Mouse (Mus musculus) cerebellum, adult 11-12 months (tissue): ENCODE results near the gene Cdc42ep2.

Experiments used
- DNase-seq: peaks from one replicate; pipeline ENCODE4 v3.0.0; 2022

The Cdc42ep2 gene

DNA sequence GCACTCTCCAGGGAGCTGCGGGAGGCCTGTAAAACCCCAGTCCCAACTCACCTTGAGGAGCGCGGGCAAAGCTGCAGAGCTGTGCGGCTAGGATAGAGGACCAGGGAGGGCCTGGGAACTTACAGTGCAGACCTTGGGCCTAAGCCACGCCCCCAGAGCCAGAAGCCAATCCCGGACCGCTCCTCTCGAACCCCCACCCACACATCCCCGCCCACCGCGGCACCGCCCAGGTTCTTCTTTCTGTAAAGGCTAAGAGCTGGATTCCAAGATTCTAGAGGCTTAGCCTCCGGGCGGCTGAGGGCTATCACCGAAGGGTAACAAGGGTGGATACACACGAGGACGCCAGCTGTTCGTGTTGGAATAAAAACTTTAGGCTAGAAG is at the start of gene Cdc42ep2:
TSS of gene Cdc42ep2 (minus strand) at position 104 of the 381 bp plus-strand sequence.
- peak; percentile 95 for DNase-seq

DNA sequence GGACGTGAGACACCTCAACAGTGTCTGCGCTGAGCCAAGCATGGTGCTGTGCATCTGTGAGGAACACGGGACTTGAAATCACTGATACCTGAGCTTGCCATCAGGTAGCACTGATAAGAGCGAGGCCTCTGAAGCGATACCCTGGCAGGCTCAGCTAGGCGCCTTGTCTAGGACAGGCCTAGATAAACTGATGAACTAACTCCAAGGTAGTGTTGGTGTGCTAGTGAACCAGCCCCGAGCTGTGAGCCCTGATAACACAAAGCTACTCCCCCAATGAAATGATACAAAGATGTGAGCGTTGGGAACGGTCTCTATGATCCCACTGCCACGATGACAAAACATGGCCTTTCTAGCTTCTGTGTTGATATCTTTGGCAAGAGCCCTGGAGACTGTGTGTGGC is 43.0 kb upstream of the Cdc42ep2 start:
- no peak for DNase-seq

DNA sequence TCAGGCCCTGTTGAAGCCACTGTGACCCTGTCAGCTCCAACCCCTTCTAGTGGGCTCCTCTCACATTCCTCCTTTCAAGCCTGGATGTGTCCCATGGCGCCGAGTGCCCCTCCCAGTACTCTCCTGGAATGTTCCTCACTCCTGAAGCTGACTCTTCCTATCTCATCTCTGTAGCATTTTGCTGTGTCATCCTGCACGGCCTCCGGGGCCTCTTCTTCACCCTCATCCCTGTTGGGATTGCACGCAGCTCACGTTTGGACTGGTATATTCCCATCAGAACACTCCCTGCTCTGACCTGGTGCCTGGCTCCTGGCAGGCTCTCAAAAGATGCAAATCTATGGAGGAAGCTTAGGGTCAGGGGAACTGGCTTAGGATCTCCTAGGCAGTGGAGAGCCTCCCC is 42.2 kb upstream of the Cdc42ep2 start:
- DNase-seq, result no peak

DNA sequence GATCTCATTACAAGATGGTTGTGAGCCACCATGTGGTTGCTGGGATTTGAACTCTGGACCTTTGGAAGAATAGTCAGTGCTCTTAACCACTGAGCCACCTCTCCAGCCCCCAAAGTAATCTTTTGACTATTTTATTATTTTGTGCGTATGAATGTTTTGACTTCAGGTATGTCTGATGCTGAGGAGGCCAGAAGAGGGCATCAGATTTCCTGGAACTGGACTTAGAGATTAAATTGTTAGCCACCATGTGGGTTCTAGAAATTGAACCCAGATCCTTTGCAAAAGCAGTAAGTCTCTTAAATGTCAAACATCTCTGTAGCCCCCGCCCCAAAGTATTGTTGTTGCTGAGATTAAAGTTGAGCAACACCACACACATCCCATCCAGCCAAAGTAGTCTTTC is 41.3 kb upstream of the Cdc42ep2 start:
- DNase-seq, result no peak

DNA sequence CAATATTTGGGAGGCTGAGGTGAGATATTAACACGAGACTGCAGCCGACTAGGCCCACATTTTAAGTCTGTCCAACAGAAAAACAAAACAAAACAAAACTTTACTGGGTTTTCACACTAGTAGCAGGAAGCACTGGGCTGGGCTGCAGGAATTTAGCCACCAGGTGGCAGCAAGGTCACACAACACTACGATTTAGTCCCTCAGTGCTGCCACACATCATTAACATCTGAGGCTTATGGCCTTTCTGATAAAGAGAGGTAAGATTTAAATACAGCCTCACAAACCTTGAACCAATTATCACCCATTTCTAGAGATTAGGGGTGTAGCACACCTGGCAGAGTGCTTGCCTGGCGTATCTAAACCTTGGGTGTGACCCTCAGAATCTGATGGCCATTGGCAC is 40.7 kb upstream of the Cdc42ep2 start:
- DNase-seq, result peak; percentile 55

DNA sequence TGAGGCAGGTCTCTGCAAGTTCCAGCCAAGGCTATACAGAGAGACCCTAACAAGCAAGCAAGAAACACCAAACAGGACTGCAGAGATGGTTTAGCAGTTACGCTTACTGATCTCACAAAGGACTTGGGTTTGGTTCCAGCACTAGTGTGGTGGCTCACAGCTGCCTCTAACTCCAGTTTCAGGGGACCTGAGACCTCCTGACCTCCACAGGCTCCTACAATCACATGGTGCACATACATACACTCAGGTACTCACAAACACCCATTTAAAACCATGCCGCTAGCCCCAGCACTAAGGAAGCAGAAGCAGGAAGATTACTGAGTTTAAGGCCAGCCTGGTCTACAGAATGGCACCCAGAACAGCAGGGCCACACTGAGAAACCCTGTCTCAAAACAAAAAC is 40.2 kb upstream of the Cdc42ep2 start:
- DNase-seq, result no peak

DNA sequence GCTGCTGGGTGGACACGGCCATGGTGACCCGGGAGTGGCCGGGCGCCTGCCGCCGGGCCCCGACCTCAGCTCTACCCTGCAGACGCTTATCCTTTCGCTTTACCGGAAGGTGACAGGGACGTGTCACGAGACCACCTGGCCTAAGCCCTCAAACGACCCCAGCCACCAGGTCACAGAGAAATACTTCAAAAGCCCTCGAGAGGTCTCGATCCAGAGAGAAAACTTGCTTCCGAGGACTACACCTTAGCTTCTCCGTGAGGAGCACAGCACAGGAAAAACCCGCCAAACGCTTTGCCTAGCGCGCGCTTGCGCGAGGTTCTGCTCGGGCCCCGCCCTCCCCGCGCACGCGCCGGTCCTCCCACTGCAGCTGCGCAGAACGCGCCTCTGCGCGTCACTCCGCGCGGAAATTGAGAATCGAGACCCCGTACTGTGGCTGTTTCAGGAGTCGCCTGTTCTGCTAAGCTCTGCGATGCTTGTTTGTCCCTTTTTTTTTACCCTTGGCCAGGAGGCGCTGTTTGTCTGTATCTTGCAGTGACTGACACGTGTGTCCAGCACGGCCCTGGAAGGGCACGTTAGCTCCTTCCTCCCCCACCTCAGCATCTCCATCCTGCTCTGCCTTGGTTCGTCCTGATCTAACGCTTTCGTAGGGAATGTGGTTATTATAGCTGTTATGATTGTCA is 39.4 kb upstream of the Cdc42ep2 start, which contains the start of gene Pola2:
TSS of gene Pola2 (minus strand) at position 320 of the 680 bp plus-strand sequence.
- peak; percentile 85 for DNase-seq

DNA sequence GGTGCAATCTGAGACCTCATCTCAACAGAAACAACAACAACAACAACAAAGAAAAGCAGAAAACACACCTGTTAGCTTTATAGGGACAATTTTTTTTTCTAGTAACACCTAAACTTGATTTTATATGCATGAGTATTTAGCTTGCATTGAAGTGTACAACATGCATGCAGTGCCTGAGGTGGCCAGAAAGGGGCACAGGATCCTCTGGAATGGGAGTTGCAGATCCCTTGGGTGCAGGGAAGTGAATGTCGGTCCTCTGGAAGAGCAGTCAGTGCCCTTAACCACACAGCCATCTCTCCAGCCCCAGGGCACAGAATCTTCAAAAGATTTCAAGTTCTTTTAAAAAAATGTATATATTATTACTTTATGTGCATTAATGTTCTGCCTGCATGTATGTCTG is 38.0 kb upstream of the Cdc42ep2 start:
- DNase-seq, result no peak

DNA sequence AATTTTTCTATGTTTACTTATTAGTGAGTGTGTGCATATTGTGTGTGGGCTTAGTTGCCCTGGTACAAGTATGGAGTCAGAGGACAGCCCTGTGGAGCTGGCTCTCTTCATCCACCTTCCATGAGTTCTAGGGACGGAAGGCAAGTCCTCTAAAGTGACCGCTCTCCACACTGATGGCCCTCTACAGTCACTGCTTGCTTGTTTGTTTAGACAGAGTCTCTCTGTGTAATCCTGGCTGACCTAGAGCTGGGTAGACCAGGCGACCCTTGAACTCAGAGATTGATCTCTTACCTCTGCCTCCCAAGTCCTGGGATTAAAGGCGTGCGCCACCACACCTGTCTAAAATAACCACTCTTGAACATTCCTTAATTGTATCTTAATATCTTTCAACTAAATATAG is 32.8 kb upstream of the Cdc42ep2 start:
- DNase-seq, result no peak

DNA sequence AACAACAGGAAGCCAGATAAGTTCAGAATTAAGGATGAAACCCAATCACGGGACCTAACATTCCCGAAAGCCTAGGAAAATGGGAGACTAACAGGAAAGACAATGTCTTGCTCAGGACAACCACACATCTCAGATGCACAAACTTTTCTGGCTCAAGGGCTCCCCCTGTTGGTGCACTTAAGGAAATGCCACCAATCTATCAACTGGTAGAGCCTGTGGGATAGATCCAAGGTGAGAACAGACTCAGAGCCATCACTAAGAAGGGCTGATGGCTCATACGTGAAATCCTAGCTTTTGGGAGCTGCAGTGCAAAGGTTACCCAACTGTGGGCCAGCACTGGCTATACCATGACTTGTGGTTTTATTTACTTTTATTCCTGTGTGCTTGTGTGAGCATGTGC is 32.1 kb upstream of the Cdc42ep2 start:
- DNase-seq, result peak; percentile 76

DNA sequence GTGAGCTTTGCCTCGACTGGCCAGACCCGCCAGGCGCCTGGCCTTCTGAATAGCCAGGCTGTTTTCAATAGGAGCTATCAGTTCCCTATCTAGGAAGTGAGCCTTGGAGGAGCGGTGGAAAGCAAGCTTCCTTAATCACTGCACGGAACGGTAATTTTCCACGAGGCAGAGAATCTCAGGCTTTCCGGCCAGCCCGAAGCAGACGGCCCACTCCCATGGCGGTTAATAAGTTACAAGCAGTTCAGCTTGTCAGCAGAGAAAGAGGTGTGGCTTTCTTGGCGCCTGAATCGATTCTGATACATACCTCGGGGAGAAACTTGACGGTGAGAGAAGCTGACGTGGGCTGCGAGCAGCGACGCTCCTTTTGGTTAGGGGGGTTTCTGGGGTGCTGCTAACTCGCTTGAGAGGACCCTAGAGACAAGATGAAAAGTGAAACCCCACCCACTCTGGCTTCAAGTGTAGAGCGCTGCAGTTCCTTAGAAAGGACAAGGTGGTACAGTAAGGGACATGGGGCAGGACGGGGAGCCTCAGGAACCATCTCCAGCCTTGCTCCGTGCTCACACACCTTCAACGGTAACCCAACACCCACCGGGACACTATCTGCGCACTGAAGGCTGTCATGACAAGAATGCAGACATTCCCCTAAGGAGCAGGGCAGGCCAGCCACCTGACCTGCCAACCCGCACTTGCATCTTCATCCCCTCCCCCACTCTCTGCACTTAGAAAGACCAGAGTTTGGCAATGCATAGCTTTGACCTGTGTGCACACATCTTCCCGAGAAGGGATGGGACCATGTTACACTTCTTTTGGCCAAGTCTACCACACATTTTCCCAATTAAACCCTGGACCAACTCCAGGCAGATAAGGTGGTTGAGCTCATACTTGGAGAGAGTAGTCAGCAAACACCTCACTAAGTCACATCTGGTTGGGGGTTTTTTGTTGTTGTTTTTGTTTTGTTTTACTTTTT is 31.4 kb upstream of the Cdc42ep2 start:
- no peak for DNase-seq

DNA sequence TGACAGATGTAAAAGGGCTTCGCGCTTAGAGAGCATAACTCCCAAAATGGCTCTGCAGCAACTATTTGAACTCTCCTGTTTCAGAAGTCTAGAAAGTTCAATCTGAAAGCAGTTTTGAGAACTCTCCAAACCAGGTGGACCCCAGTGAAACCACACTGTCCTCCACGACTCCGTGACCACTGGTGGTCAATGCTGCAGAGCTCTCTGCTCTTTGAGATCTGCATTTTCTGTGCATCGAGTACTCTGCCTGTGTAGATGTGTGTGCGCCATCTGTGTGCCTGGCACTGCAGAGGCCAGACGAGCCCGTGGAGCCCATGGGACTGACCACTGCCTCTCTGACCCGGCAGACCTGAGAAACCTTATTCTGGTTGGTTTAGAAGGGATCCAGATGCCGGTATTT is 30.3 kb upstream of the Cdc42ep2 start:
- DNase-seq, result no peak

DNA sequence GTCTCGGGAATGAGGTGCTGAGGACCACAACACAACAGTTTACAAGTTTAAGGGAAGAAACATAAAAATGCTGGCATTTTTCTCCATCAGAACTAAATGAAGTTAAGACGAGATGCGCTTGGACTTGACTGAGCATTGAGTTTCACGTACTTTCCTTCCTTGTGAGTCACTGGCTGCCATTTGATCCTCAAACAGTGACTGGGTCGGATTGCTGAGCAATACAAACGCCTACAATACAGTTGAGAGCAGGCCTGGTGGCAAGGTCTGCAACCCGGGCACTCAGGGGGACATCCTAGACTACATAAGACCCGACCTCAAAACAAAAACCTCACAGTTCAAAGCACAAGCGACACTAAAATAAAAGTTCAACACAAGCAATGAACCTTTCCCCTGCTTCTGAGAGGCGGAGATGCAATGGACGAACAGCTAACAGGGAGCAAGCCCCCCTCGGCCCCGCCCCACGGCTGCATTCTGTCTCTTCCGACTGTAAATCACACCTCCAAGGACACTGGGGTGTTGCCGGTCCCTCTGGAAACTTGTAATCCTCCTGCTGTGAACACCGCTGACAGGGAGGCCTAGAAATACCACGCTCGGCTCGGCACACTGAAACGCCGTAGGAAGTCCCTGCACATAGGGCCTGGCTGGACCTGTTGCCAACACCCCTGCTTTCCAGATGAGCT is 29.6 kb upstream of the Cdc42ep2 start:
- DNase-seq, result no peak

DNA sequence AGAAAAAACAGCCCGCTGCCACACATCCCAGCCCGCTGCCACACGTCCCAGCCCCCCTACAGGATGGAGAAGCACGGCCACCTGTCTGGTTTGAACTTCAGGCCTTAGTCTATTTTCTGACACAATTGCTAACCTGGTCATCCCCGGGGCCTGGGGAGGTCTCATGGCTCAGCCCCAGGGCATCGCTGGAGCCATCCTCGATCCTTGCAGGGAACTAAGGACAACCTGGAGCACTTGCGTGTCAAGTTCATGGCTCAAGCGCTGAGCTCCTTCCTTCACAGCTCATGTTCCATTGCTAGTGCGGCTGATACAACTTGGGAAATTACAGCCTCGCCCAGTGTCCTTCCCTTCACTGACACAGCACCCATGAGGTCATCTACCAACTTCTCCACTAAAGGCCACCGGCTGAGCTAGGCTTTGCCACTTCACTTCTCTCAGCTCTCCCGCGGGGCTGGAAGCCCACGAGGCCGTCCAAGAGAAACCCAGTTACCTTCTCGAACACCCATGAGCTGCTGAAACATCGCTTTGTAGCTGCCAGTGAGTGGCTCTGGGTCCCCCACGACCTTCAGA is 28.7 kb upstream of the Cdc42ep2 start:
- no peak for DNase-seq

DNA sequence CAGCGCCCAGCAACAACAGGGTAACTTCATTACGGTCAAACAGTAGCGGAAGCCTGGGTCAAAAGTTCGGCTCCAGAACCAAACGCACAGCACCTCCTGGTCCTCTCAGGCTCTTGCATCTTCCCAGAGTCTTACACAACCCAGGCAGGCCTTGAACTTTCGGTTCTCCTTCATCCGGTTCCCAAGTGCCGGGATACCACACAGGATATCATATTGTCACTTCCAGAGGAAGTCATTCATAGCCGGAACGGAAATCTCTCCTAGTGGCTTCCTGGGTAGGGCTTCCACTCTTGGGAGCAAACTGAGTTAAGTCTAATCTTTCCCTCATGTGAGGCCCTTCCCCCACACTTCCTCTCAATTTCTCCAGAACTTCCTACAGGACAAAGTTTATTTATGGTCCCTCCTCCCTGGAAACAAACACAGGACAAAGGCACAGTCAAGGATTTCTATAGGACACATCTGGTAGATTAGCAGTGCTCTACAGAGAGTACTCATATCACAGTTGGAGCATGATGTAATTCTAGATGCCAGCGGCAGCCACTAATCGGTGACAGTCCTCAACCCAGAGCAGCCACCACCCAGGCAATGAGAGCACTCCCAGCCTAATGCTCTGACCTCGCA is 27.6 kb upstream of the Cdc42ep2 start:
- DNase-seq, result no peak

DNA sequence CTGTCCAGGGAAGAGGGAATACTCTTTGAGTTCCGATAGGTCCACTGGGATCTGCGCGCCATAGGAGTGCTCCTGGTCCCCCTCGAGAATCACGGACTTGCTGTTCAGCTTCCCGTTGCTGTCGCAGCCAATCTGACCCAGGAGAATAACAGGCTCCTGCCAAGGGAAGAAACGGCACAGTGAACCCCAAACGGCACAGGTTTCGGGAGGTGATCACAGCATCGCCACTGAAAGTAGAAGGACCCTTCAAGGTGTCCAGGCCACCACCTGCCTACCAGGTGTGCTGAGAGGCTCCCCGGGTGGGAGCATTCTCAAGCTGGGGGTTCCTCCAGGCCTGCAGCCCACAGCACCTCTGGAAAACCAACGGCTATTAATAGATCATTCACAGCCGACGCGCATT is 27.0 kb upstream of the Cdc42ep2 start:
- no peak for DNase-seq

DNA sequence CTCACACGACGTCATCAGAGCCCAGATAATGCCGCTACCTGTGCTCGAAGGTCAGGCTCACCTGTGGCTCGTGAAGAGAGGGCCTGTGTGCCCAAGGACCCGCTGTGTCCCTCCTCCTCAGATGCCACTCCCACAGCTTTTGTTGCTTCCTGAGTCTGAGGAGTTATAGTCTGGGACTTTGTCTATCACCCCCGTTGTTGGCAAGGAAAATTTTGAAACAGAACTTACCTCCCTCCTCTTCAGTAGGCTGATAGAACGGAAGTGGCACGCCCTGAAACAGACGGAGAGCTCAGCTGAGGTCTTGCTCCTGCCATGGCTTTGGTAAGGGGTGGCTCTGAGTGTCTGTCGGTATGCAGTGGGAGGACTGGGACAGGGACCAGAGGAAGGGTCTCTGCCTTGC is 25.6 kb upstream of the Cdc42ep2 start:
- no peak for DNase-seq

DNA sequence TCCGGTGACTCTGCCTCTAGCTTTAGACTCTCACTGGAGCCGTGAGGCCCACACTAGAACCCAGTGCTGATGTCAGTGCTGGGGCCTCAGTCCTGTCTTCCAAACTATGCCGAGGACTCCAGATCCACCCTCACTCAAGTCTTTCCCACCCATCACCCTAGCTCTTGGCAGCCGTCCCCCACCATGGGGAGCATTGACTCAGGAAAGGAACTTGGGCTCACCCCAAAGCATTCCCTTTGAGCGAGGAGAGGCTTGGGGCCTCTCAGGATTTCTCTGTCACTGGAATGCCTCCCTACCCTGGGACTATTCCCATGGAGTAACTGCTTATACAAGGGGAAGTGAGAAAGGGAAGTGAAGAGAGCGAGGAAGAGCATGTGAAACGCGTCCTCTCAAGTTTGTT is 21.3 kb upstream of the Cdc42ep2 start:
- no peak for DNase-seq

DNA sequence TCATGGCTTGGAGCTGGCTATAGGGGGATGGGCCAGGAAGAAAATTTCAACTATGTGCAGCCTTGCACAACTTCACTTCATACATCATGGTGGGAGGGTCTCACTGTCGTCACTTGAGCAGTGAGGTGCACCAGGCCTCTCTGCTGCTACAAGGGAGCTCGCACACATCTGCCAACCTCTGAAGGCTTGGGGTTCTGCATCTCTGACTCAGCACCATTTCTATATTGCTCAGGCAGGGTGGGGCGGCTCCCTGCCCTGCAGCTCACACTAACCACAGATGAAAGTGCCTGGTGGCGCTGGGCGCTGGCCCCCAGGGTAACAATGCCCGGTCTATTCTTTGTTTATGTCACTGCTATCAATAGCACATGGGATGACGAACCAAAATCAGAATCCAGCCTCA is 20.4 kb upstream of the Cdc42ep2 start:
- DNase-seq, result peak; percentile 41

DNA sequence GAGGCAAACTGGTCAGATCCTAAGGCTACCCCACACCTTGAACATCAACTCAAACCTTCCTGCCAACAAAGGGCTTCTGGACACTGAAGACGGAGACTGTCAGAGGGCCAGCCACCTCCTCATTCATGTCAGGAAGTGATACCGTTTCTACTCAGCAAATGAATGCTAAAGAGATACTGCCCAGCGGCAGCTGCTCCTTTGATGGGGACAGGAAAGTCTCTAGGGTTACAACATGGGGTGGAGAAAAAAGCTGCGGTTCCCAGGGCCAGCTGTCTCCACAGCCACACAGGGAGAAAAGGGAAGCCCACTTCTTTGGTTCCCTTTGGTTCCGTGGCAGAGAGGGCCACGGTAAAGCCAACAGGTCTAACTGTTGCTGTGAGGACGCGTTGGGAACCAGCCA is 19.5 kb upstream of the Cdc42ep2 start:
- no peak for DNase-seq

DNA sequence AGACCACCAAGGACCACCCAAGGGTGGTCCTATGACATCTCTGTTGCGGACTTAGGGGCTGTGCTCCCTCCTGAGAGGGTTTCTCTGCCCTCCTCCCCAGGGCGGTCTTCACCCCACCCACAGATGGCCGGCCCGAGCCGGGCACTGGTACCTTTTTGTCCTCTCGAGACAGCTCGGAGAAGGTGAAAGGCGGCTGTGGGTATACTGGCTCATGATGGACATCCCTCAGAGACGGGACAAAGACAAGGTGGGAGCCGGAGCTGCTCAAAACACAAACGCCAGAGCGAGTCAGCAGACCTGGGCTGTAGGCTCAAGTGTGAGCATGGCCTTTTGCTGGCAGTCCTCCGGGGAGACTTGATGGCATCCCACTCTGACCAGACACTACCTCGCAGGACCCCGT is 18.8 kb upstream of the Cdc42ep2 start:
- DNase-seq, result no peak

DNA sequence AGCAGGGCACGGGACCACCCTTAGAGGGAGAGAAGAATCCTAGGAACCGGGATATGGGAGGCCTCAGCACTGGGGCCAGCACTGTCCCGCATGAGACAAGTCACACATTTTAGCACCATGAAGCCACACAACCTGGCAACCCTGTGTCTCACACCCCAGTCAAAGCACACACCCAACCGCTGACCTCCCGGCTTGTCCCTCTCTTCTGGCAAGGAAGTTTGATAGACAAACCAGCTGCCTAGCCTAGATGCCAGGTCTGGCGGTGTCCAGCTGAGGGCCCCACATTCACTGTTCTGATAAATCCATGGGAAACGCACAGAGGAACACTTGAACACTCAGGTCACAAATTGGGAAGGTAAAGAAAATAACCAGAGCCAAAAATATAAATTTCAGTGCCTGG is 18.0 kb upstream of the Cdc42ep2 start:
- no peak for DNase-seq

DNA sequence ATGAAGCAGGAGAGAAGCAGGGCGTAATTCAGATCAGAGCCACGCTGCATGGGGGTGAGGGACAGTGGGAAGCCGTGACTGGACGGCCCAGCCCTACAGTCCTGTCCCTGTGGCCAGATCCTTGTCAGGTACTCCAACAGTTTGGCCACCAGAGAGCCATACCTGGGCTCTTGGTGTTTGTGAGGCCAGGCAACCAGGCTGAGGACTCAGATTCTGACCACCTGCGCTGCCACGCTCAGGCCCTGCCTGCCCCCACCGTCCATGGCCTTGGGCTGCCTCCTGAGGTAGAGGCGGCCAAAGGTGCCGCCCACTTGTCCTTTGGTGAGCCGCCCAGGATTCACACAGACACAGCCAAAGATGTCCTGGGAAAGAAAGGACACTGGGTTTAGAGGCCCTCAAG is 16.0 kb upstream of the Cdc42ep2 start:
- DNase-seq, result peak; percentile 49
